Mouse (Mus musculus) MEL (cell line): ENCODE data around the gene Pdia3. TPM values are rescaled to one million over a fixed set of nuclear protein-coding genes. Genes with fewer than 3 reads are reported as not detected.

ENCODE experiments used
- polyA plus RNA-seq, 2 experiments: library from polyadenylated mRNA; stranded (reverse) in 1 of 2; unstranded in 1 of 2; fragments of >175 nt in 1 of 2; fragments of >200 nt in 1 of 2; gene quantifications; 2 replicates each; pipeline versions ENCODE4 v1.2.1 to v1.2.4; 2012; ENCODE audit warnings: low replicate concordance in 2 of 2, low read depth in 1 of 2; ENCODE audit not compliant: insufficient read length in 2 of 2, insufficient read depth in 1 of 2, missing spikeins in 1 of 2
- total RNA-seq: library from RNA; depleted of rRNA; stranded (reverse); fragments of 300-350 nt; gene quantifications from 2 replicates; pipeline ENCODE4 v1.2.3, GENCODE M21; 2012; rRNA removed

Gene Pdia3
- total and polyA plus RNA-seq, 3 experiments = 70.7 to 473 (median 471) TPM

Other genes with a start within 250 kb of the Pdia3 start
- gene Tubgcp4, start 243.1 kb upstream of the Pdia3 start, total RNA-seq = 27.9 and 31.3 TPM in 2 replicates
- gene Tubgcp4, start 243.1 kb upstream of the Pdia3 start, polyA plus RNA-seq = 10 to 100 TPM in 1 of 2 experiments, not detected in 1; 38.9 TPM
- gene Zscan29, start 242.7 kb upstream of the Pdia3 start, total RNA-seq = 6.5 and 6.7 TPM in 2 replicates
- gene Zscan29, start 242.7 kb upstream of the Pdia3 start, polyA plus RNA-seq = 100 to 1,000 TPM in 1 of 2 experiments, 10 to 100 TPM in 1; 10.2 to 199 TPM
- 13.4 and 16.6 TPM in 2 replicates for gene Trp53bp1, start 142.4 kb upstream of the Pdia3 start, total RNA-seq
- 100 to 1,000 TPM in 1 of 2 experiments, 10 to 100 TPM in 1; 37.3 to 160 TPM for gene Trp53bp1, start 142.4 kb upstream of the Pdia3 start, polyA plus RNA-seq
- gene Map1a, start 124.2 kb upstream of the Pdia3 start, total RNA-seq = 0.77 and 2.6 TPM in 2 replicates
- 1 to 10 TPM in 1 of 2 experiments, not detected in 1; 9.4 TPM for gene Map1a, start 124.2 kb upstream of the Pdia3 start, polyA plus RNA-seq
- gene Ppip5k1, start 58.4 kb upstream of the Pdia3 start, total RNA-seq = 8.7 and 10.4 TPM in 2 replicates
- 10 to 100 TPM in 1 of 2 experiments, not detected in 1; 14.8 TPM for gene Ppip5k1, start 58.4 kb upstream of the Pdia3 start, polyA plus RNA-seq
- not detected in 2 replicates for gene Ckmt1, start 56.1 kb upstream of the Pdia3 start, total RNA-seq
- not detected for gene Ckmt1, start 56.1 kb upstream of the Pdia3 start, polyA plus RNA-seq
- gene Strc, start 26.6 kb upstream of the Pdia3 start, total RNA-seq = not detected in 2 replicates
- gene Strc, start 26.6 kb upstream of the Pdia3 start, polyA plus RNA-seq = not detected
- 1.1 and 1.2 TPM in 2 replicates for gene Catsper2, start within 50 bp of the Pdia3 start, total RNA-seq
- gene Catsper2, start within 50 bp of the Pdia3 start, polyA plus RNA-seq = 1 to 10 TPM in 1 of 2 experiments, not detected in 1; 2.5 TPM
- not detected in 2 replicates for gene Ell3, start 30.5 kb downstream of the Pdia3 start, total RNA-seq
- gene Ell3, start 30.5 kb downstream of the Pdia3 start, polyA plus RNA-seq = not detected
- gene Serf2, start 35.4 kb downstream of the Pdia3 start, total RNA-seq = 352 and 370 TPM in 2 replicates
- 100 to 1,000 TPM in 1 of 2 experiments, not detected in 1; 469 TPM for gene Serf2, start 35.4 kb downstream of the Pdia3 start, polyA plus RNA-seq
- 8.5 and 17.6 TPM in 2 replicates for gene Hypk, start 39.5 kb downstream of the Pdia3 start, total RNA-seq
- 10 to 100 TPM in 1 of 2 experiments, not detected in 1; 79.7 TPM for gene Hypk, start 39.5 kb downstream of the Pdia3 start, polyA plus RNA-seq
- 0.75 and 1.2 TPM in 2 replicates for gene Serinc4, start 43.0 kb downstream of the Pdia3 start, total RNA-seq
- under 1 TPM in 1 of 2 experiments, not detected in 1; 0.38 TPM for gene Serinc4, start 43.0 kb downstream of the Pdia3 start, polyA plus RNA-seq
- gene Mfap1b, start 60.3 kb downstream of the Pdia3 start, total RNA-seq = 17.2 and 20.3 TPM in 2 replicates
- 10 to 100 TPM in 1 of 2 experiments, not detected in 1; 19.1 TPM for gene Mfap1b, start 60.3 kb downstream of the Pdia3 start, polyA plus RNA-seq
- gene Mfap1a, start 92.9 kb downstream of the Pdia3 start, total RNA-seq = 23.5 and 23.8 TPM in 2 replicates
- 10 to 100 TPM in 1 of 2 experiments, not detected in 1; 29.3 TPM for gene Mfap1a, start 92.9 kb downstream of the Pdia3 start, polyA plus RNA-seq
- gene Wdr76, start 92.9 kb downstream of the Pdia3 start, total RNA-seq = 23.2 and 23.5 TPM in 2 replicates
- 10 to 100 TPM in 1 of 2 experiments, not detected in 1; 21.8 TPM for gene Wdr76, start 92.9 kb downstream of the Pdia3 start, polyA plus RNA-seq